Mouse (Mus musculus) bone marrow, adult 2 months (tissue): Measurements from ENCODE around the gene Jade2. TPM values are rescaled to one million over a fixed set of nuclear protein-coding genes. Genes with fewer than 3 reads are reported as not detected.

Experiments used
- H3K27ac ChIP-seq: fragments of 200-500 bp; 2 replicates; pipeline ENCODE4 v1.5.1; 2012; ENCODE audit warnings: low read depth, mild to moderate bottlenecking, control low read depth, inconsistent platforms, low read length; ENCODE audit not compliant: control insufficient read depth, poor library complexity, insufficient read depth
- H3K4me1 ChIP-seq: fragments of 200-500 bp; 2 replicates; pipeline ENCODE4 v1.6.1; 2011; ENCODE audit warnings: low read length; ENCODE audit not compliant: control insufficient read depth, insufficient read depth
- H3K4me3 ChIP-seq: fragments of 200-500 bp; replicated peaks from 2 replicates; pipeline ENCODE3; 2011; ENCODE audit warnings: mild to moderate bottlenecking, low read depth, low read length, control low read depth; ENCODE audit not compliant: control insufficient read depth
- CTCF ChIP-seq: fragments of 200-500 bp; IDR thresholded peaks from 2 replicates; pipeline ENCODE4 v1.5.1; 2011; ENCODE audit warnings: low read length, control low read depth; ENCODE audit not compliant: control insufficient read depth, insufficient read depth
- POLR2A ChIP-seq: fragments of 200-500 bp; IDR thresholded peaks from 2 replicates; pipeline ENCODE4 v1.6.1; 2011; ENCODE audit warnings: low read depth, mild to moderate bottlenecking, control low read depth, low read length, borderline replicate concordance; ENCODE audit not compliant: control insufficient read depth
- WGBS: fragments of 180-500 bp; shearing (Covaris S2); methylation state at CpG from one replicate; pipeline ENCODE4 v1.1.7; 2018; 5-methylcytosine and 5-hydroxymethylcytosine counted together
- polyA plus RNA-seq: library from polyadenylated mRNA; stranded (reverse); fragments of >200 nt; gene quantifications from 2 replicates; pipeline ENCODE4 v1.2.4, GENCODE M21; 2011; ENCODE audit warnings: low replicate concordance; ENCODE audit not compliant: missing spikeins, insufficient read depth, insufficient read length

Jade2 gene
- 5.5 and 5.9 TPM in 2 replicates for polyA plus RNA-seq

DNA sequence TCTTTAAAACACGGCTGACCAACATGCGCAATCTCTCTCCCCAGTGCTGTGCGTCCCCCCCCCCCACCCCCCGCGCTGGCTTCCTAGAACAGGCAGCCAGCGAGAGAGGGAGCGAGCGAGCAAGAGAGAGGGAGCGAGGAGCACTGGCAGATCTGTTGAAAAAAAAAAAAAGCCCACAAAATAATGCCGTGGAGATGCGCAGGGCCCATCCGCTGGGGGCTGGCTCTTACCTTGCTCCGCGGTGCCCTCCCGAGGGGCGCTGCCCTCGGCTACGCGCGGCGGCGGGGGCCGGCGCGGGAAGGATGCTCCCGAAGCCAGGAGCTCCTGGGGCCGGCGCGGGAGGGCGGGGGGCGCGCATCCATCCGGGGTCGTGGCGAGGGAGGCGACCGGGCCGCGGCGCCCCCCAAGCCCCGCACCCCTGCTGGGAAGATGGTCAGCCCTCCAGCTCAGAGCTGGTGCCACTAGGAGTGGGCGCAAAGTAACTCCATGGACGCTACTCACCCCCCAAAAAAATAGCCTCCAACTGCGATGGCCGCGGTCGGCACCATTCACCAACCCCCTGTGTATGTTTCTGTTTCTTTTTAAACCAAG is at the start of gene Jade2:
TSS of gene Jade2 (minus strand) at position 573 of the 591 bp plus-strand sequence.
- peak within 1 kb of the TSS; percentile 97 for H3K27ac ChIP-seq
- under 1% methylated on average over 47 of the region's 47 CpGs for WGBS
- TF ChIP-seq CTCF, result no peak
- no peak for TF ChIP-seq POLR2A
- H3K4me1 ChIP-seq, result no peaks in the 10 kb centered on the region
- H3K4me3 ChIP-seq, result peak within 1 kb of the TSS; percentile 96

DNA sequence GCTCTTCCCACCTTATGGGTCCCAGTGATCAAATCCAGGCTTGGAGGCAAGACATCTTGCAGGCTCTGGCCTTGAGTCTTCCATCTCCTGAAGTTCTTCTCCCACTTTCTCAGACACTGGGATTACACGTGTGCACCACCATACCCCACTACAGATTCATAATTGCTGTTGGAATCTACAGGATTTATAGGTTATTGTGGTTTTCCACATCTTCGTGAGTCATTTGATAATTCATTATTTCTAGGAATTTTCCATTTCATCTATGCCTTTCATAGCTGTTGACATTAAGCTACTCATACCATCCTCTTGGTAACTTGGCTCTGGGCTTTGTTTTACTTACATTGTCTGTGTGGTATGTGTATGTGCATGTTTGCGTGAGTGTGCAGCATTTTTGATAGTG is 46.8 kb upstream of the Jade2 start:
- Histone ChIP-seq H3K27ac (no peak overlapping the region), H3K4me3 (no peak overlapping the region), H3K4me1 (no peaks in the 10 kb centered on the region)
- 77% methylated on average over 3 of the region's 3 CpGs for WGBS
- TF ChIP-seq POLR2A (no peak), CTCF (no peak)

DNA sequence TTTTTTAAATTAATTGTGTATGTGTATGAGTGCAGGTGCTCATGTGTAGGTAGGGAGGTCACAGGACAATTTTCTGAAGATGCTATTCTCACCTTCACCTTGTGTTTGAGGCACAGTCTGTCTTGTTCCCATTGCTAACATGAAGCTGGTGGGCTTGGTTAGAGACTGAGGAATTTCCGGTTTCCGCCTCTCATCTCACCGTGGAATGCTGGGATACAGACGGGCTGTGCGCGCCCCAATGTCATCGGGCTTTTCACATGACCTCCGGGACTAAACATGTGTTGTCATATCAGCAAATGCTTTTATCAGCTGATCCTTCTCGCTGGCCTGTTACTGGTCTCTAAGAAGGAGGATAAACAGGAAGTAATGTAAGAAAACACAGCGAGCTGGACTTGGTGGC is 42.2 kb upstream of the Jade2 start:
- 89% methylated on average over 10 of the region's 10 CpGs for WGBS
- TF ChIP-seq POLR2A (no peak), CTCF (no peak)

DNA sequence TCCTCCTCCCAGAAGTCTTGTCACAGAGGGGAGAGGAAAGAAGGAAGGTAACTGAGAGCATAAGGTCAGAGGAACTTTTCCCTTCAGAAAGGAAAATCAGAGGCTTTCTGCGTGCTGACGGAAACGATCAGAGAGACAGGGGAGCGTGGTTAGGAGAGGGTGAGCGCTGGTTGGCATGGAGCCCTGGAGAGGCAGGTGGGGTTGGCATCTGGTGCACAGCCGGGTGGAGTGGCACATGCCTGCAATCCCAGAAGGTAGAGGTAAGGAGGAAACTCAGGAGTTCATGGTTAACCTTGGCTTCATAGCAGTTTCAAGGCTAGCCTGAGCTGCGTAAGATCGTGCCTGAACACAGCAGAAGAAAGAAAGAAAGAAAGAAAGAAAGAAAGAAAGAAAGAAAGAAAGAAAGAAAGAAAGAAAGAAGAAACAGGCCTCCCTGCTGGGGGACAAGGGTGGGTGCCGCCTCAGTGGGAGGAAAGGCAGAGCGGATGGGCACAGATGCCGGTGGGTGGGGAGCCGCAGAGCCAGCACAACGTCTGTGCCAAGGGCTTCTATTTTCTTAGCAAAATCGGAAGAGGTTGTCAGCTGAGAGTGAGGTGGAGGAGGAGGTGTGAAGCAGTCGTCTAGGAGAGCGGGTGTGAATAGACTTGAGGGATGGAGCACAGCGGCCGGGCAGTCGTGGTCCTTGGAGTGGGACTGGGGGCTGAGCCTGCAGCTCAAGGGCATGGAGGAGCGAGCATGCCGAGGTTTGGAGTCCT is 41.0 kb upstream of the Jade2 start:
- no peak for TF ChIP-seq CTCF
- no peak for TF ChIP-seq POLR2A
- no peak overlapping the region for H3K4me3 ChIP-seq
- no peaks in the 10 kb centered on the region for H3K4me1 ChIP-seq
- H3K27ac ChIP-seq, result no peak overlapping the region
- WGBS, result 17% methylated on average over 21 of the region's 21 CpGs

More for the DNA sequence above, 42.2 kb upstream of the Jade2 start:
- no peaks in the 10 kb centered on the region for H3K4me1 ChIP-seq
- H3K27ac ChIP-seq, result no peak overlapping the region
- H3K4me3 ChIP-seq, result no peak overlapping the region

DNA sequence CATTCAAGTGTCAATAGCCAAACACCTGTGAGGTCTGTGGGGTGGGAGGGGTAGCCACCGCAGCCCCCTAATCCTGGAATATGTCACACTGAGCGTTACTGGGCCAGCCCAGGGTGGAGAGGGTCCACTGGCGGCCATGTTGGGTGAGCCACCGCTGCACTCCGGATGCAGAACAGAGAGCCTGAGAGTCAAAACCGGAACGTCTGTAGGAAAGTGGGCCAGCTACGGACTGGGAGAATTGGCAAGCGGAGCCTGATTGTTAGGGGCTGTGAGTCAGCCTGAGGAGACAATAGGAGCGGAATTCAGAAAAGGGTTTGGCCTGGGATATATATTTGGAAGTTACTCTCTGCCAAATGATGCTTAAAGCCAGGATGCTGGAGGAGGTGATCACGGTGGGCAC is 39.9 kb upstream of the Jade2 start:
- Histone ChIP-seq H3K4me1 (no peaks in the 10 kb centered on the region), H3K4me3 (no peak overlapping the region), H3K27ac (no peak overlapping the region)
- 86% methylated on average over 11 of the region's 11 CpGs for WGBS
- no peak for TF ChIP-seq POLR2A
- no peak for TF ChIP-seq CTCF

DNA sequence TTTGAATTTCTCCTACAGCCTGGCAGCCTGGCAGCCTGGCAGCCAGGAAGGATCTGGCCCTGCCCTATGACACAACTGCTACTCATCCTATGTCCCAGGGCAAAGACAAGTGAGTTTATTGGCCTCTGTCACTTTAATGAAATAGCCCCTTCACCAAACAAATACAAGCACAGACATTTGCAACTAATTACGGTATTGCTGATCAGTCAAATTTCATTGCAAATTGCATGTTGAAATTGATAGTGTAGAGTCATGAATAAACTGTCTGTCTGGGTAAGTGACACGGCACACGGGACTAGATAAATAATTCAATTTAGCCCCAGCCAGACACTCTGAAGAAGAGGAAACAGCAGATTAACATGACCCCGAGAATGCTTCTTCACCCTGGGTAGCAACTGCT is 38.6 kb upstream of the Jade2 start:
- WGBS, result 53% methylated on average over 4 of the region's 4 CpGs
- Histone ChIP-seq H3K4me3 (no peak overlapping the region), H3K27ac (no peak overlapping the region), H3K4me1 (no peaks in the 10 kb centered on the region)
- TF ChIP-seq POLR2A (no peak), CTCF (no peak)

DNA sequence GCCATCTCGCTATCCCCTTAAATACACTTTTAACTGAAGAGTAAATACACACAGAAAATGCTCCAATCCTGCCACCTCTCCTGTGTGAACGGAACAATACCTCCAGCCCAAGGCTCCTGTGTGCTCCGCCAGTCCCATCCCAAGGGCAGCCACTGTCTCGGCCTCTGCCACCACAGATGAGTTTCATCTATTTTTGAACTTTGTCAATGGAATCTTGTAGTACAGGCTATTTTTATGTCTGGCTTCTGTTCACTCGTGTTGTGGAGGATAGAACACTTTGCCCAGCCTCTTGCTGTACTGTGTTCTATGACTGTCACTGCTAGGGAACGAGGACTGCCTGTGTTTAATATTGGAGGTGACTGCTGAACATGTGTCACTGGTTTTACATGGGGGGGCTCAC is 28.2 kb upstream of the Jade2 start:
- WGBS, result 80% methylated on average over 6 of the region's 6 CpGs
- no peaks in the 10 kb centered on the region; the same call in none of the 2 replicates for H3K4me1 ChIP-seq
- H3K4me3 ChIP-seq, result no peak overlapping the region
- no peak overlapping the region for H3K27ac ChIP-seq
- TF ChIP-seq POLR2A (no peak), CTCF (no peak)

DNA sequence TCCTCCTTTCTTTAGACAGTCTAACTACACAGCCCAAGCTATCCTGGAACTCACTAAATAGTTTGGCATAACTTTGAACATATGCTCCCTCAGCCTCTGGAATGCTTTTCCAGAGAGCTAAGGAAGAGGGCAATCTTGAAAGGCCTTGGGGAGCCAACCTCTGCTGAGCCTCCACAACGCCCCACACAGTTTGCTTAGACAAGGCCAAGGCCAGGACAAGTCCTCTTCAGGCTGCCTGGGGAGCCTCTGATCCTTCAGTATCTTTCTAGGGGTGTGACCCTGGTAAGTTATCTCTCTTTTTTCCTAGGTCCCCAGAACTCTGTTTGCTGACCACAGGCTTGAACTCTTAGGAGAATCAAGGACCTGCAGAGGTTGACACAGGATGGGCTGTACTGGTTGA is 26.6 kb upstream of the Jade2 start:
- no peak overlapping the region for H3K4me3 ChIP-seq
- no peak overlapping the region for H3K27ac ChIP-seq
- TF ChIP-seq POLR2A (no peak), CTCF (no peak)
- WGBS, result 32% methylated on average over 1 of the region's 1 CpGs
- H3K4me1 ChIP-seq, result no peaks in the 10 kb centered on the region; the same call in none of the 2 replicates
